Mouse (Mus musculus) liver, embryonic 14.5 days (tissue): ENCODE data around the gene Mthfs. TPM values are rescaled to one million over a fixed set of nuclear protein-coding genes. Genes with fewer than 3 reads are reported as not detected.

Experiments used
- ATAC-seq: fragments of 200-750 bp; cut with Nextera tagmentation; 2 replicates; pipeline ENCODE4 v1.8.0; 2017; ENCODE audit warnings: moderate number of reproducible peaks, mild to moderate bottlenecking, moderate library complexity; ENCODE audit not compliant: insufficient read depth
- DNase-seq, 3 experiments: peaks; one replicate each; pipeline ENCODE4 v3.0.0-alpha.2; 2012 to 2013; ENCODE audit warnings: low read depth in 3 of 3, low spot score in 3 of 3
- H3K27ac ChIP-seq: fragments of 300-500 bp; sonication (generic); 2 replicates; pipeline ENCODE4 v1.5.1; 2014; ENCODE audit warnings: moderate library complexity, mild to moderate bottlenecking, control low read depth, inconsistent platforms
- H3K27me3 ChIP-seq: fragments of 300-500 bp; sonication (generic); 2 replicates; pipeline ENCODE4 v1.6.1; 2014; ENCODE audit warnings: mild to moderate bottlenecking, low read length, moderate library complexity; ENCODE audit not compliant: control insufficient read depth, insufficient read depth
- H3K36me3 ChIP-seq: fragments of 300-500 bp; sonication (generic); replicated peaks from 2 replicates; pipeline ENCODE4 v1.6.1; 2014; ENCODE audit warnings: low read depth; ENCODE audit not compliant: control insufficient read depth, insufficient read depth
- H3K4me1 ChIP-seq, 2 experiments: fragments of 200-500 bp in 1 of 2; fragments of 300-500 bp in 1 of 2; sonication (generic) in 1 of 2; replicated peaks; 2 replicates each; pipeline ENCODE4 v1.6.1; 2012 to 2014; ENCODE audit warnings: antibody characterized with exemption in 1 of 2, inconsistent platforms in 1 of 2, low read length in 1 of 2; ENCODE audit not compliant: control insufficient read depth in 2 of 2, insufficient read depth in 2 of 2
- H3K4me2 ChIP-seq: fragments of 300-500 bp; sonication (generic); 2 replicates; pipeline ENCODE4 v1.6.1; 2014; ENCODE audit warnings: low read depth, mild to moderate bottlenecking, control low read depth, moderate library complexity
- H3K4me3 ChIP-seq, 2 experiments: fragments of 200-500 bp in 1 of 2; fragments of 300-500 bp in 1 of 2; sonication (generic) in 1 of 2; 2 replicates each; pipeline ENCODE4 v1.5.1; 2012 to 2014; ENCODE audit warnings: low read depth in 2 of 2, low read length in 2 of 2, mild to moderate bottlenecking in 2 of 2, control low read depth in 1 of 2, inconsistent platforms in 1 of 2, moderate library complexity in 1 of 2; ENCODE audit not compliant: insufficient read depth in 1 of 2
- H3K9ac ChIP-seq: fragments of 300-500 bp; sonication (generic); replicated peaks from 2 replicates; pipeline ENCODE4 v1.6.1; 2014; ENCODE audit warnings: mild to moderate bottlenecking, control low read depth, moderate library complexity
- H3K9me3 ChIP-seq: fragments of 300-500 bp; sonication (generic); 2 replicates; pipeline ENCODE4 v1.6.1; 2016; ENCODE audit warnings: low read length, mixed read lengths; ENCODE audit not compliant: control insufficient read depth
- CTCF ChIP-seq: IDR thresholded peaks from 2 replicates; pipeline ENCODE4 v1.5.1; 2016; ENCODE audit warnings: antibody characterized with exemption, low read depth, control low read depth
- EP300 ChIP-seq: IDR thresholded peaks from 2 replicates; pipeline ENCODE4 v1.6.1; 2016; ENCODE audit warnings: antibody characterized with exemption, low read depth
- WGBS: fragments of 180-500 bp; shearing (Covaris S2); extraction: QIAGEN DNeasy Blood & Tissue Kit; methylation state at CpG from one replicate; pipeline ENCODE4 v1.1.7; 2014; ENCODE audit not compliant: insufficient replicate concordance; 5-methylcytosine and 5-hydroxymethylcytosine counted together
- polyA plus RNA-seq, 2 experiments: library from polyadenylated mRNA; depleted of rRNA in 1 of 2; stranded (reverse) in 1 of 2; unstranded in 1 of 2; fragments of >200 nt; fragmentation: Nextera tagmentation in 1 of 2; extraction: Ambion mirVana in 1 of 2; gene quantifications; 2 replicates each; pipeline versions ENCODE4 v1.2.1 to v1.2.3; 2012 to 2014

Mthfs gene
- polyA plus RNA-seq, 2 experiments: 8.1 to 13.8 TPM

- H3K4me2 ChIP-seq: no peak overlapping the region
- H3K9ac ChIP-seq: no peak overlapping the region
- 47% methylated on average over 2 of the region's 2 CpGs for whole genome bisulfite sequencing
- H3K36me3 ChIP-seq: no peaks in the 10 kb centered on the region
- H3K4me1 ChIP-seq: no peaks in the 10 kb centered on the region
- ATAC-seq (no peak), DNase-seq (no peak)
- TF ChIP-seq CTCF (no peak), EP300 (no peak)
- no peaks in the 10 kb centered on the region for H3K9me3 ChIP-seq
- no peaks in the 10 kb centered on the region for H3K27me3 ChIP-seq
- H3K4me3 ChIP-seq: no peak overlapping the region
- H3K27ac ChIP-seq: no peak overlapping the region
These were observed 77.6 kb downstream of the Mthfs start for GRCm38 (mm10) chr9:89288037-89288436.

- no peaks in the 10 kb centered on the region for H3K27me3 ChIP-seq
- no peaks in the 10 kb centered on the region for H3K4me1 ChIP-seq
- no peak for TF ChIP-seq EP300
- no peak for TF ChIP-seq CTCF
- no peak overlapping the region for H3K4me3 ChIP-seq
- H3K9ac ChIP-seq: no peak overlapping the region
- no peak for DNase-seq
- WGBS: 60% methylated on average over 3 of the region's 3 CpGs
- no peaks in the 10 kb centered on the region for H3K36me3 ChIP-seq
- H3K4me2 ChIP-seq: no peak overlapping the region
- no peaks in the 10 kb centered on the region for H3K9me3 ChIP-seq
- no peak overlapping the region for H3K27ac ChIP-seq
- ATAC-seq: no peak
These were observed 82.9 kb downstream of the Mthfs start for GRCm38 (mm10) chr9:89293364-89293763.

GRCm38 (mm10) chr9:89294121-89294520 is 83.6 kb downstream of the Mthfs start:
- DNase-seq: no peak
- H3K4me3 ChIP-seq: no peak overlapping the region
- TF ChIP-seq CTCF (no peak), EP300 (no peak)
- H3K4me1 ChIP-seq: no peaks in the 10 kb centered on the region
- no peaks in the 10 kb centered on the region for H3K36me3 ChIP-seq
- no peak overlapping the region for H3K27ac ChIP-seq
- no peak overlapping the region for H3K4me2 ChIP-seq
- no peaks in the 10 kb centered on the region for H3K9me3 ChIP-seq
- no peak overlapping the region for H3K9ac ChIP-seq
- WGBS: 46% methylated on average over 3 of the region's 3 CpGs
- H3K27me3 ChIP-seq: no peaks in the 10 kb centered on the region
- ATAC-seq: no peak

- DNase-seq (no peak), ATAC-seq (no peak)
- TF ChIP-seq CTCF: no peak
- no peak for TF ChIP-seq EP300
- H3K4me1 ChIP-seq: no peaks in the 10 kb centered on the region
- no peaks in the 10 kb centered on the region for H3K9me3 ChIP-seq
- H3K36me3 ChIP-seq: no peaks in the 10 kb centered on the region
- no peaks in the 10 kb centered on the region for H3K27me3 ChIP-seq
- H3K4me3 ChIP-seq: no peak overlapping the region
- H3K4me2 ChIP-seq: no peak overlapping the region
- WGBS: 59% methylated on average over 2 of the region's 2 CpGs
- no peak overlapping the region for H3K27ac ChIP-seq
- H3K9ac ChIP-seq: no peak overlapping the region
These were observed 95.2 kb downstream of the Mthfs start for GRCm38 (mm10) chr9:89305637-89306036.

GRCm38 (mm10) chr9:89308357-89309194 is 98.1 kb downstream of the Mthfs start:
- H3K4me2 ChIP-seq: no peak overlapping the region
- H3K9me3 ChIP-seq: no peaks in the 10 kb centered on the region
- H3K27ac ChIP-seq: no peak overlapping the region
- H3K27me3 ChIP-seq: no peaks in the 10 kb centered on the region
- TF ChIP-seq CTCF (no peak), EP300 (no peak)
- DNase-seq (no peak), ATAC-seq (no peak)
- no peak overlapping the region for H3K4me3 ChIP-seq
- 61% methylated on average over 7 of the region's 7 CpGs for WGBS
- H3K9ac ChIP-seq: no peak overlapping the region
- H3K36me3 ChIP-seq: no peaks in the 10 kb centered on the region
- H3K4me1 ChIP-seq: no peaks in the 10 kb centered on the region
